Mouse (Mus musculus) cortical plate, adult 2 months (tissue): ENCODE measurements at regions not wholly inside any gene's neighbourhood (a gene's known extent, or its start where the extent isn't known, plus 50 kb on each side); places are given as distances from the start of the nearest gene placed in this dataset.

ENCODE experiments used
- CTCF ChIP-seq: fragments of 200-500 bp; IDR thresholded peaks from 2 replicates; pipeline ENCODE4 v1.5.1; 2011; ENCODE audit warnings: mild to moderate bottlenecking, control low read depth, low read length; ENCODE audit not compliant: insufficient read depth; ENCODE audit errors: extremely low read depth
- POLR2A ChIP-seq: fragments of 200-500 bp; IDR thresholded peaks from 2 replicates; pipeline ENCODE4 v1.6.1; 2011; ENCODE audit warnings: mild to moderate bottlenecking, low read length, control low read depth; ENCODE audit not compliant: insufficient read depth; ENCODE audit errors: extremely low read depth

DNA sequence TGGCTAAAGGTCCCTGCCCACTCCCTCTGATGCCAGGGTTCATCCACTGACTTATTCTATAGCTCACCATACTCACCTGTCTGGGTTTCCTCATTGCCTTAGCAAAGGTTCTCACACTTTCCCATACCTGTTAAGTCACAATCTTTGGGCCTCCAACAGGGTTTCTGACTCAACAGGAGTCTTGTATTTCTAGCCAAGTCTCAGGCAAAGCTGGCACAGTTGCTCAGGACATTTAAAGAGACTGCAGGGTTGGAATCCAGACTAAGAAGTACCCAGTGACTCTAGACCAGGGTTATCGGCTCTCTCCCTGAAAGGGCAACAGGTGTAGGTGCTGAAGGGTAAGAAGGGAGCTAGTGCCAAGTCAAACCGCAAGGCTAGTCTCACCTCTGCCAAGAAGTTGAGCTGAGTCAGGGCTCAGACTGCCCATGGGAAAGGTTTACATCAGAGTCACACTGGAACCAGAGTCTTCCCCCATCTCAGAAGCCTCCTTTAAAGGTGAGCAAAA is 622.4 kb downstream of the Rnf144a start:
- no peak for TF ChIP-seq POLR2A
- no peak for TF ChIP-seq CTCF
